Mouse (Mus musculus): ENCODE measurements around the gene Sec1.
A peak's percentile ranks its signal among the peaks of the same experiment; 100 is the strongest.

Gene Sec1

DNA sequence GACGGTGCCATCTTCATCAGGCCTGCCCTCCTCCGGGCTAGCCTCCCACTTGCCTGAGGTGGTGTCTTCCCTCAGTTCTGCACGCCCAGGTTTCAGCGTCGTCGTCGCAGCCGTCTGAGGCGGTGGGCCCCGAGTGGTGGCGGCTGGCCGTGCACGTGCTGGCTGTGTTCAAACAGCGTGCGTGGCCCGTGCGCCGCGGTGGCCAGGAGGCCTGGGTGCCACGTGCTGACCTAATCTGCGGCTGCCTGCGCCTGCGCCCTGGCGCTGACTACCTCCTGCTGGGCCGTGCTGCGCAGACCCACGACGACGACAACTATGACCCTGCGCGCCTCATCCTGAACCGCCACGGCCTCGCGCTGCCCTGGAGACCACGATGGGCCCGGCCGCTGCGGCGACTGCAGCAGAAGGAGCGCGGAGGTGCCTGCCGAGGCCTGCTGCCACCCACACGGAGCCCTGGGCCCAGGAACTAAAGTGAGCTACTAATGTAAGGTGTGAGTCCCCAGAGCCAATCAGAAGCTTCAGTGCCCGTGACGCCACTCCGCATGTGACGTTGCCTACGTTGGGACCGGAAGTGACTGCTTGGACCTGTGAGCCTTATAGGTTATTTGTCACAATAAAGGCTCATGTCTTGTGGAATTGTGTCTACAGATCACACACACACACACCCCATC, at the start of gene Sec1:
Sec1 (minus strand) TSS at position 482 of the 671 bp plus-strand sequence.
- DNase-seq (ENCODE audit: extremely low read depth, insufficient read length, low spot score): no peak

DNA sequence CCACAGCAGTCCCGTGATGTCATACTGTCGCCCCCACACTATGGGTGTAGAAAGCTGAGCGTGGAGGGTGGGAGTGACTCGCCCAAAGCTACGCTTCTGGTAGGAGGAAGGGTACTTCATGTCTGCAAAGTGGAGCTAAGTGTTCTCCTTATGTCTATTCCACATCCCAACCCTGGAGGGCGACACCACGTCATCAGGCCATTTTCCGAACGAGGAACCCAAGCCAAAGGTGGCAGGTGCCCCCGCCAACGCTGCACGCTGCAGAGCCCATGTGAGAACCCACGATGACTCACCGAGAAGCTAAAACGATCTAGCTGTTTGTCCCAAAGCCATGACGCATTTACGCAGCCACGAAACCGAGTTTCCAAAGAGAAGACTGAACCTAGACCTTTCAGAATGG, 48.1 kb upstream of the Sec1 start:
- peak; percentile 81 for DNase-seq (ENCODE audit: extremely low read depth, insufficient read length, low spot score)

DNA sequence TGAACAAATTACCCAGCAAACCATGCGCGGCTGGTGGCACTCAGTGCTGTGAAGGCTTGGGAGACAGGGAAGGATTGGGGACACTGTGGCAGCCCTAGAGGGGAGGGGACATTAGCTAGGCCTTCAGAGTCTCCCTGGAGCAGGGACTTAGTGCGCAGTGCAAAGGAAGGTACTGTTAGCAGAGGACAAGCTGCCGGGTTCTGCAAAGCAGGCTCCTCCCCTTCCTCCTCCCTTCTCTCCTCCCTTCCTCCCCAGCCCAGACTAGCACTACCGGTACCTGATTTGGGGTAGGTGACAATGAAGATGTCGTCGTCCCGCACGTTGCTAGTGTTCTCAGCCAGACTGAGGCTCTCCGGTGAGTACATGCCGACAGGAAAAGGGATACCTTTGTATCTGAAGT, 47.6 kb upstream of the Sec1 start:
- no peak for DNase-seq (ENCODE audit: extremely low read depth, insufficient read length, low spot score)

DNA sequence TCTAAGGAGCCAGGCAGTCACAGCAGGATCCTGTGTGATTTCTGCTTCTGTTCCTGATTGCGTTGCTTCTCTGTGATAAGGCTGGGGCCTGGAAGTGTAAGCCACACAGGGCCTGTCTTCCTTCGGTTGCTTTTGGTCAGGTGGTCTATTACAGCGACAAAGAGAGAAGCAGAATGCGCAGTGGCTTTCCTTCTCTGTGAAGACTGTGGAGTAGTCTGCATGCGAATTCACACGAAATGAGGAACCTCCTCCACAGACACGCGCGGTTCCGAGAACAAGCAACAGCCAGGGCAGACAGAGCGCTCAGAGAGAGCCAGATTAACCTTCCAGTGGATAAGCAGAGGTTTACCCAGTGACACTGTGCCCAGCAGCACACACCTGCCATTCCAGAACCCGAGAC, 47.1 kb upstream of the Sec1 start:
- DNase-seq (ENCODE audit: extremely low read depth, insufficient read length, low spot score): no peak

DNA sequence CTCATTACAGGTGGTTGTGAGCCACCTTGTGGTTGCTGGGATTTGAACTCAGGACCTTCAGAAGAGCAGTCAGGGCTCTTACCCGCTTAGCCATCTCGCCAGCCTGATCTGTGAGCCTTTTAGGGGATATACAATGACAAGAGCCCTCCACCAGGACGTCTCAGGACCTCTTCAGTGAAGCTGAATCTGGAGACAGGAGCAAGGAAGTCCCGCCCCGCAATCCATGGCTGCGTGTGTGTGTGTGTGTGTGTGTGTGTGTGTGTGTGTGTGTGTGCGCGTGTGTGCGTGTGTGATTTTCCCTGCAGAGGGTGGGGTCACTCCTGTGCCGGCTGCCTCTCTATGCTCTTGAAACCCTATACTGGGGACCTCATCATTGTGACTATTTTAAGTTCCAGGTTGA, 45.6 kb upstream of the Sec1 start:
- DNase-seq (ENCODE audit: extremely low read depth, insufficient read length, low spot score): no peak

DNA sequence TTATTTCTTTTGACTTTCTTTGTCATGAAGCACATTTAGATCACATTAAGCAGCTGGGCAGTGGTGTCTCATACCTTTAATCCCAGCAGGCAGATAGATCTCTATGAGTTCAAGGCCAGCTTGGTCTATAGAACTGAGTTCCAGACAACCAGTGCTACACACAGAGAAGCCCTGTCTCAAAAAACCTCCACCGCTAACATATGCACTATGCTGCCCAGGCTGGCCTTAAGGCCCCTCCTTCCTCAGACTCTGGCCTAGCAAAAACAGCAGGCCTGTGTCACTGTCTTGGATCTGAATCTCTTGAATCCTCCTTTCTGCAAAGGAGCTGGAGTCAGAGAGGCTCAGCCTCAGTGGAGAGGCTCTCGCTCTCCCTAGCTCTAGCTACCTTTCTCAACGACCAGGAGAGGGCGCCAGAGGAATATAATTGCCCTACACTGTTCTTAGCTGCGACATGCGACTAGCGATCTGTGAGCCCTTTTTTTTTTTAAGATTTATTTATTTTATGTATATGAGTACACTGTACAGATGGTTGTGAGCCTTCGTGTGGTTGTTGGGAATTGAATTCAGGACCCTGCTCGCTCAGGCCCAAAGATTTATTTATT, 45.1 kb upstream of the Sec1 start:
- no peak for DNase-seq (ENCODE audit: extremely low read depth, insufficient read length, low spot score)

DNA sequence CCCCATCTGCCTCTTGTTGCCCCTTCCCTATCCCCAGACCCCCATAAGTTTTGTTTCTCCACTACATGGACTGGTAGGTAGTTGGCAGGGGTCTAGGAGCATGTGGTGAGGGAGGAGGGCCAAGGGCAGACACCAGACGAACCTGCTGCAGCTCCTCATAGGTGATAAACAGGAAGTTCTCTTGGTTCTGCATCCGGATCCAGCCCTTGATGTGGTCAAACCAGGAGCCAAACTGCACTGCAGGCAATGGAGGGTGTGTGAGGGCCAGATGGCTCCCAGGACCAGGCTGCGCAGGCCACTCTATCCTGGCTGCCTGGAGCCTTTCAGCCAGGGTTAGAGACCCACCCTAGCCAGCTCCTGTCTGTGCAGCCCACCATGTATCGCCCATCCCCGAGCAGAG, 39.3 kb upstream of the Sec1 start:
- no peak for DNase-seq (ENCODE audit: extremely low read depth, insufficient read length, low spot score)

DNA sequence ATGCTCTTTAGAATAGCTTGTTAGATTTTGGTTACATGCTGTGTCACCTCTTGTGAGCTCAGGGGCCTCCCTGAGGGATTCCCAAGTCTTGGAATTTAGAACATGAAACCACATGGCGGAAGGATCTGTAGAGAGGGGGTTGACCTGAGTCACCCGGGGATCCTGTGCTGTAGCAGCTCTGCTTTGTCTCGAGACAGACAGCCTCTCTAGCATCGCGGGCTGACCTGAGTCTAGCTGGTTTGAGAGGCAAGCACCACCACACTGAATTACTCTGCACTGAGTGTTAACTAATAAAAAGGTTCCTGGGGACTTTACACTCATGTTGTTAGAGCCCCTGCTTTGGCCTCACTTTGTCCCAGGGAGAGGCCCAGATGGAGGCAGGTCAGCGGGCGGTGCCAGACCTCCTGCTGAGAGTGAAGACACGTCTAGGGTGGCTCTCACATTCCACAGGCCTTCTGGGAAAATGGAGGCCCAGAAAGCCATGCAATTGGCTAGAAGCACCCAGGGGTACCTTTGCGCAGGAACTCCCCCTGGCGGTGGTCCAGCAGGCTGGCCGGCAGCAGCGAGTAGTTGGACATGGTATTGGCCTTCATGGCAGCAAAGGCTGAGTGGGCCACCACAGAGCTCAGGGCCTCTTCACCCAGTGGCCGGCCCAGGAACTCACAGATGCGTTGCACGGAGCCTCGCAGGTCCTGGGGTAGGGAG, 36.7 kb upstream of the Sec1 start:
- DNase-seq (ENCODE audit: extremely low read depth, insufficient read length, low spot score): no peak

DNA sequence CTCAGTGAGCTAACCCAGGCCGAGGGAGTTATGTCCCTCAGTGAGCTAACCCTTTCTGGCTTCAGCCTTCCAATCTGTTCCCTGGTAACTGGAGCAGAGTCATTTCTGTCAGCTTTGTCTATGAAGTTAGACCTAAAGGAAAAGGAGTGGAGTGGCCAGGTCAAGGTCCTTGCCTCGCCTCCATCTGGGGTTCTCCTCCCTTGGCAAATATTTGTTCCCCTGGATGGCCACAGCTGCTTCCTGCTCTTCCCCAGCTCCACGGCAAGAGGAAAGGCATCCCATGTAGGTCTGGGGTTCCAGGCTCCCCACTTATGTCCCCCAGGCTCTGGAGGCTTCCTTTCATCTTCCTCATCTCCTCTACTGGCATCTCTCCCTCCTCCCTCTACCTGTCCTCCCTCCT, 33.4 kb upstream of the Sec1 start:
- no peak for DNase-seq (ENCODE audit: extremely low read depth, insufficient read length, low spot score)

DNA sequence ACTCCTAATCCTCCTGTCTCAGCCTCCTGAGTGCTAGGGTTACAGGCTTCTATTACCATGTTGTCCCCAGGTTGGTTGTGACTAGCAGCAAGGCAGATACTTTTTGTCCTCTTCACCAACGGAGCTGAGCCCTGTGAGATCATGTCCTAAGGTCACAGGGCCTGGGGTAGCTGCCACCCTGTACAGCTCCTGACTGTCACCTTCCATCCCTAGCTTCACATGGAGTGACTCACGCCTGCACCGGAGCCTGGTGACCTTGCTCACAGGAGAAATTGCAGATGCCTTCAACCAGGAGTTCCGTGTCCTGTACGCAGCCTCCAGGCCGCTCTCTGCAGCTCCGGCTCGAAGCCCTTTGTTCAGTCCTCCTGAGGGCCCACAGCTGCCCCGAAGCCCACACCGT, 32.2 kb upstream of the Sec1 start:
- no peak for DNase-seq (ENCODE audit: extremely low read depth, insufficient read length, low spot score)

DNA sequence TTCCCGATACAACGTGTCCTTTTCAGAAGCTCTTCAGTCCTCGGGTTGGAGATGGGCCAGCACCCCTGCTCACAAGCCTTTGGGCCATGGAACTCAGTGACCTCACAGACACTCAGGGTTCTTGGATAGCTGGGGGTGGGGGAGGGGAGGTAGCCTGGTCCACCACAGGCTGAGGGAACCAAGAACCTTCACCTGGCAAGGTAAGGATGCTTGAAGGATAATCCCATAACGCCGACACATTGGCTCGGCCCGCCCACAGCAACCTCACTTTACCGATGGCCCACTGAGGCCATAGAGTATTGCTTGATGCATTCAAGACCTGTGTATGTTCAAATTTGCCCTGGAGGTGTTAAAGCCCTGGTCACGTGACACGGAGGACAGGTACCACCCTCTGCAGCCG, 31.5 kb upstream of the Sec1 start, which contains the start of gene Spaca4:
Spaca4 (minus strand) TSS at position 101 of the 400 bp plus-strand sequence.
- no peak for DNase-seq (ENCODE audit: extremely low read depth, insufficient read length, low spot score)

DNA sequence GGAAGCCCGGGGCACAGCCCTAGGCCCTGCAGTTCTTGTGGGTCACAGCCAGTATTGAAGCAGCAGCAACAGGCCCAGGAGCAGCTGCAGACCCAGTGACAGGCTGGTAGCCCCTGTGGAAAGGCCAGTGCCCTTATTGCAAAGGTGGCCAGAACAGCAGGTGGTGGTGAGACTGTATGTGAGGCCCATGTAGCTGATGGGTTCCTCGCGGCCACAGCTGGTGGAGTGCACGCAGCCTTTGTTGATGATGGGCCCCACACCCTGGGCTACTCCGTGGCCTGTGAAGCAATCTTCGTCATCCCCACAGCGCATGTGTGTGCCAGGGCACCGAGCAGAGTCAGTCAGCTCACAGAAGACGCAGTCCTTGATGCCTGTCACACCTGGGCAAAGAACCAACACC, 30.9 kb upstream of the Sec1 start:
- no peak for DNase-seq (ENCODE audit: extremely low read depth, insufficient read length, low spot score)

DNA sequence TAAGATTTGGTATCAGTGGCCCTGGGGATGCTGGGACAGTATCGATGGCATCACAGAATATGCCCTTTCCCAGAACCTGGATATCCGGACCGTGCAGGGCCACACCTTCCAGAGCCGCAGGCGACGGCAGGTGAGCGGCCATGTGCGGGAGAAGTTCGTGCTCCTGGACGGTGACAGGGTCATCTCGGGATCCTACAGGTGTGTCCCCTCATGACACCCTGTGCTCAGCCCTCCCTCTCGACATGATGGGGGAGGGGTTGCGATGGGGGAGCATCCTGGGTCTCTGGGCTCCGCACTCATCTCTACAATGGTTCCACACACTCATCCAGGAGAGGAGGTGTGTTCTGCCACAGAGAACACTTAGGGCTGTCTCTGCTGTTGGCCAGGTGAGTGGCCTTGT, 29.6 kb upstream of the Sec1 start:
- DNase-seq (ENCODE audit: extremely low read depth, insufficient read length, low spot score): no peak

DNA sequence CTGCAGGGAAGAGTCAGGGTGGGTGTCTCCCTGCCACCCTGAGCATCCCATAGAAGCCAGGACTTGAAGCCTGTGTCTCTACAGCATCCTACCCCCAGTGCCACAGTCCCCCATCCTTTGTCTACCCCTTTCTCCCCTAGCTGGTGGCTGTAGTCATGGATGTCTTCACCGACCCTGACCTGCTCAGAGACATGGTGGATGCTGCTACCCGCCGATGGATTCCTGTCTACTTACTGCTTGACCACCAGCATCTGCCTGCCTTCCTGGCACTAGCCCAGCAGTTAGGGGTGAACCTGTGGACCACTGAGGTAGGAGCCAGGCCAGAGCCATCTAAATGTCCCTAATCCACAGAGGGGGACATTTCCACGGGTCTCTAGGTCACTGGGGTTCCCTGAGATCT, 29.1 kb upstream of the Sec1 start:
- DNase-seq (ENCODE audit: extremely low read depth, insufficient read length, low spot score): no peak

DNA sequence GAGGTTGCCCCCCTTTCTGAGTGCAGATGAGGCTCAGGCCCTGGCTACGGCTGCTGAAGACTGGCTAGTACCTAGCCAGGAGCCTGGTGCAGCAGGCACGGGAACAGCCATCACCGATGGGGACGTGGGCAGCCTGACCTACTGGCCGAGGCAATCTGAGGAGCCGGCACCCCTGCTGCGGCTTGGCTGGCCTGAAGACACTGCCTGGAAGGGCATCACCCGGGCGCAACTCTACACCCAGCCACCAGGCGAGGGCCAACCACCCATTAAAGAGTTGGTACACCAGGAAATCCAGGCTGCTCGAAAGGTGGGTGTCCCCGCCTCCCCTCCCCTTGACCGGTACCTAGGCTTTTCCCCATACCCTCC, 28.1 kb upstream of the Sec1 start:
- no peak for DNase-seq (ENCODE audit: extremely low read depth, insufficient read length, low spot score)

DNA sequence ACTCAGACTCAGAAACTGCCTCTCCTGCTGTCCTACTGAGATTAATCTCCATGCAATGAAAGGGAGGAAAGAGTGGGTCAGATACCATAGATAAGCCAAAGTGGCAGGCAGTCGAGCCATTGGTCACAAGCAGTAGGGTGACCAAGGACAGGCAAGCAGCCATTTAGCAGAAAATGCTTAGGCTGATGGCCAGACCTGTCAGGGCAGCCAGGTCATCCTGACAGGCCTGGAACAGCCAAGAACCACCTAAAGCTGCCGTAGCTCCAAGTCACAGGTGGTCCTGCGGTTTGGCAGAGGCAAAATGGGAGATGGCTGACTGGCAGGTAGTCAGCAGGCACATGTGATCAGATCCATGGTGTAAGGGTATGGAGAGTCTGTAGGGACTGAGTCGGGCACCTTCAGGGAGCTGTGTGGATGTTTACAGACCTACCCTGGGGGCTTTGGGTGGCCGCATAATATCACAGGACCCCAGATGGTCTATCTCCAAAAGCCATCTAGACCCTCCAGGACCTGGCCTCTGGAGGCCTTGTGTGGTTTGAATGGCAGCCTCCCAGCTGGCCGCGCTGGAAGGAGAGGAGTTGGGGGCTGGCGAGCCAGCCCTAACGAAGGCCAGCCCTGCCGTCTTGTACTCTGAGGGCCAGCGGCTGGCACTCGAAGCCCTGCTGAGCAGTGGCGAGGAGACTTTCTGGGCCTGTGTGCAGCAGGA, 27.6 kb upstream of the Sec1 start:
- DNase-seq (ENCODE audit: extremely low read depth, insufficient read length, low spot score): no peak

DNA sequence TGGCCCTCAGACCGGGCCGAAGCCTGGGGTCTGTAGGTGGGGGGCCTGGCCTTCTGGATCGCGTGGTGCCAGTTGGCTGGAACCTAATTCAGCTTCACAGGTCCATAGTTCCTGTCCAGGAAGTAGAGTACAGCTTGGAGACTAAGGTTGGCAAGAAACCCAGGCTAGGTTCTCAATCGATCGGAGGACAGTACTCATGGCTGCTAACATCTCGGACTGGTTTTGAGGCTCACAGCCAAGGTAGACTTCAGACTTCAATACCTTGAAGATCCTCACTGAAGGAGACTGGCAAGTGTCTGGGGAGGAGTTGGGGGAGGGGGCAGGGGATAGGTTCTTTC, 27.0 kb upstream of the Sec1 start:
- no peak for DNase-seq (ENCODE audit: extremely low read depth, insufficient read length, low spot score)

DNA sequence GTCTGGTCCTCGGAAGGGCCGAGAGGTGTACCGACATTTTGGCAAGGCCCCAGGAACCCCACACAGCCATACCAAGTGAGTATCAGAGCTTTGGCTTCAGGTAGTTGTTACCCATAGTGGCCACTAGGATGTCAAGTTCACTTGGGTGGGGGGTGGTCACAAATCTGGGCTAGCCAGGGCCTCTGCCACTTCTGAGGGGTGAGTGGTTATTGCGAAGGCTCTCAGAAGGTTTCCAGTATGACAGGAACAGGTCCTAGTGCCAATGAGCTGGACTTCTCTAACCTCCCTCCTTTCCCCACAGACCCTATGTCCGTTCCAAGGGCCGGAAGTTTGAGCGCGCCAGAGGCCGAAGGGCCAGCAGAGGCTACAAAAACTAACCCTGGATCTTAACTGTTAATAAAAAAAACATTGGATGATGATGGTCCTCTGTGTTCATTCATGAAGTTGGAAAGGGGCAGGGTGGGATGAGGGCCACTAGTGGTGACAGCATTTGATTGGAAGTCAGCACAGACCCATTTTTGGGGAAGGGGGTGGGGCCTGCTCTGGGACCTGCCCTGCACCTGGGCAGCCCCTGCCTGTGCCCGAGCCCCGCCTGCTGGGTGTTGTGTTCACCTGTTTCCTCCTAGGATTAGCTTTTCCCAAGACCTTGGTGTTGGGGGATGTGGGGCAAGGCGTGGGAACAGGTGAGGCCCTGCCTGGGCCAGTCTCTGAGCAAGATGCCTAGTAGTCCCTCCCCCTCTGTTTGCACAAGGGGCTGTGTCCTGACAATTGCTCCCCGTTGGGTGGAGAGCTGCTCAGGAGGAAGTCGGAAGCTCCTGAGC, 26.4 kb upstream of the Sec1 start, which contains the start of gene Fam83e:
Fam83e (plus strand) TSS at position 800 of the 821 bp plus-strand sequence.
- DNase-seq (ENCODE audit: extremely low read depth, insufficient read length, low spot score): no peak

DNA sequence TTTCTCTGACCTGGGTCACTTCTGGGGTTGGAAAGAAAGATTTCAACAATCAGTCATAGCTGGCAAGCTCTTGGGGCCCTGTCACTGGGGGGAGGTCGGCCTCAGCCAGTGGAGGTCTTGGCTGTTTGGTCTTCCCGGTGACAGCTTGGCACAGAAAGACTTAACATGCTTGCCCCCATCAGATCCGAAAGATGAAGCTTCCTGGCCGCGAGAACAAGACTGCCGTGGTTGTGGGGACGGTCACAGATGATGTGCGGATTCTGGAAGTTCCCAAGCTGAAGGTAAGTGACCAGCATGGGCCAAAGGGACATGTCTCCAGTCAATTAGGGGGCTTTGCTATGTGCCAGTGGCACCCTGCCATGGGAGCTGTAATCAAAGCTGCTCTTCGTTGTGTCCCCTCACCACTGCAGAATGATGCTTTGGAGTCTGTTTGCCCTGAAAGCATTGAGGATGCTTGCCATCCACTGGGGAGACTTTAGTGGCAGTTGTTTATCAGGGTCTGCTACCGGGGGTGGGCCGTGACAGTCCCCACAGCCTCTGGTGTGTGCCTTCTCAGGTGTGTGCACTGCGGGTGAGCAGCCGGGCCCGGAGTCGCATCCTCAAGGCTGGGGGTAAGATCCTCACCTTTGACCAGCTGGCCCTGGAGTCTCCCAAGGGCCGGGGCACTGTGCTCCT, 25.7 kb upstream of the Sec1 start:
- DNase-seq (ENCODE audit: extremely low read depth, insufficient read length, low spot score): no peak

DNA sequence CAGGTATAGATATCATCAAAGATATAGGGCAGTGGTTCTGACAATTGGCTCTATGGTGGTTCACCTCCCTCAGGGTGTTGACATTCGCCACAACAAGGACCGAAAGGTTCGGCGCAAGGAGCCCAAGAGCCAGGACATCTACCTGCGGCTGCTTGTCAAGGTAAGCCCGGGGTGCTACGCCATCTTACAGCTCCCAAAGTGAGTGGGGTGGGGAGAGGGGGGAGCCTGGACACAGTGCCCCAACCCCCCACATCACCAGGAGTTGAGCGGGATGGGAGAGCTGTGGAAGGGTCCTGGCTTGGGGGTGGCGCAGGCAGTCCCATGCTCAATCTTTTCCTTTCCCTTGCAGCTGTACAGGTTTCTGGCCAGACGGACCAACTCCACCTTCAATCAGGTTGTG, 25.0 kb upstream of the Sec1 start:
- DNase-seq (ENCODE audit: extremely low read depth, insufficient read length, low spot score): no peak
